Mouse (Mus musculus) ES-E14 (cell line): ENCODE data around the gene Gal3st2. TPM values are rescaled to one million over a fixed set of nuclear protein-coding genes. Genes with fewer than 3 reads are reported as not detected.
"Not testable (repeated sequence)": the region's sequence is repeated elsewhere in the genome, so short reads cannot be mapped to it uniquely, and the experiment has no call there.

Experiments
- DNase-seq: peaks from one replicate; pipeline ENCODE4 v3.0.0-alpha.2; 2013; ENCODE audit warnings: low read depth, low spot score
- H3K27ac ChIP-seq: 2 replicates; pipeline ENCODE4 v1.5.1; 2012; ENCODE audit warnings: low read depth, mild to moderate bottlenecking, low read length, moderate library complexity, mixed read lengths; ENCODE audit not compliant: poor library complexity, insufficient read depth, severe bottlenecking
- H3K36me3 ChIP-seq: 2 replicates; pipeline ENCODE4 v1.6.1; 2012; ENCODE audit warnings: mild to moderate bottlenecking, low read length, moderate library complexity, mixed read lengths; ENCODE audit not compliant: control insufficient read depth, poor library complexity, insufficient read depth, severe bottlenecking
- H3K4me1 ChIP-seq, 2 experiments: fragments of 150-350 bp in 1 of 2; sonication (generic) in 1 of 2; 2 replicates each; pipeline ENCODE4 v1.6.1; 2012; ENCODE audit warnings: low read length in 2 of 2, mild to moderate bottlenecking in 1 of 2, mixed read lengths in 1 of 2; ENCODE audit not compliant: control insufficient read depth in 2 of 2, insufficient read depth in 2 of 2, poor library complexity in 1 of 2
- H3K4me3 ChIP-seq, 2 experiments: fragments of 150-350 bp in 1 of 2; sonication (generic) in 1 of 2; 2 replicates each; pipeline ENCODE4 v1.5.1; 2012; ENCODE audit warnings: low read length in 2 of 2, low read depth in 1 of 2, mild to moderate bottlenecking in 1 of 2, mixed read lengths in 1 of 2; ENCODE audit not compliant: insufficient read depth in 1 of 2, poor library complexity in 1 of 2, severe bottlenecking in 1 of 2
- H3K9ac ChIP-seq: 2 replicates; pipeline ENCODE4 v1.6.1; 2012; ENCODE audit warnings: low read depth, mild to moderate bottlenecking, low read length, mixed read lengths; ENCODE audit not compliant: poor library complexity, insufficient read depth, severe bottlenecking
- H3K9me3 ChIP-seq: fragments of 150-350 bp; sonication (generic); 2 replicates; pipeline ENCODE4 v1.6.1; 2012; ENCODE audit warnings: low read depth, mild to moderate bottlenecking, low read length; ENCODE audit not compliant: control insufficient read depth, insufficient read depth
- CHD2 ChIP-seq: IDR thresholded peaks from 2 replicates; pipeline ENCODE4 v1.6.1; 2014; ENCODE audit warnings: mild to moderate bottlenecking, low read depth, low read length, inconsistent platforms
- HCFC1 ChIP-seq: IDR thresholded peaks from 2 replicates; pipeline ENCODE4 v1.6.1; 2012; ENCODE audit warnings: low read length, inconsistent platforms, borderline replicate concordance; ENCODE audit not compliant: insufficient read depth
- MAFK ChIP-seq: IDR thresholded peaks from 2 replicates; pipeline ENCODE4 v1.6.1; 2014; ENCODE audit warnings: mild to moderate bottlenecking, low read depth, low read length, inconsistent platforms; ENCODE audit not compliant: insufficient read depth
- ZC3H11A ChIP-seq: IDR thresholded peaks from 2 replicates; pipeline ENCODE4 v1.6.1; 2012; ENCODE audit warnings: low read depth, mild to moderate bottlenecking, inconsistent platforms, low read length, borderline replicate concordance
- ZNF384 ChIP-seq: IDR thresholded peaks from 2 replicates; pipeline ENCODE4 v1.6.1; 2012; ENCODE audit warnings: low read depth, low read length, inconsistent platforms
- in situ Hi-C, 2 experiments: fragments of 600-800 bp; cut with MboI; formaldehyde crosslinking; loops; one replicate each; pipeline ENCODE4 v1.15.1; 2025; ENCODE audit warnings: low sequenced_read_pairs in 2 of 2, inconsistent platforms in 1 of 2; ENCODE audit not compliant: unreplicated experiment in 2 of 2
- total RNA-seq: library from RNA; depleted of rRNA; stranded (reverse); fragments of 300-350 nt; gene quantifications from 2 replicates; pipeline ENCODE4 v1.2.3, GENCODE M21; 2012; rRNA removed

Gal3st2 gene
- total RNA-seq: not detected in 2 replicates

GRCm38 (mm10) chr1:93861048-93861447, at the start of gene Gal3st2:
Gal3st2 (plus strand) TSS chr1:93861306.
- in situ Hi-C loops, H3K36me3 ChIP-seq, DNase-seq, H3K9ac ChIP-seq, H3K4me1 ChIP-seq, H3K27ac ChIP-seq, H3K4me3 ChIP-seq, H3K9me3 ChIP-seq: not testable (repeated sequence)

GRCm38 (mm10) chr1:93811495-93812039, 49.5 kb upstream of the Gal3st2 start:
- TF ChIP-seq ZC3H11A (no peak), MAFK (no peak), ZNF384 (no peak), CHD2 (no peak), HCFC1 (no peak)
- in situ Hi-C loops: no loop called here
- no peak for DNase-seq
- Histone ChIP-seq H3K36me3 (peaks cover 65% of the 10 kb centered on the region), H3K4me1 (no peaks in the 10 kb centered on the region), H3K27ac (no peak overlapping the region), H3K9me3 (no peaks in the 10 kb centered on the region), H3K9ac (no peak overlapping the region), H3K4me3 (no peak overlapping the region)

- in situ Hi-C loops: no loop called here
These were observed 43.1 kb upstream of the Gal3st2 start for GRCm38 (mm10) chr1:93817823-93818532.

GRCm38 (mm10) chr1:93818722-93819121, 42.4 kb upstream of the Gal3st2 start:
- in situ Hi-C loops: no loop called here
- H3K9ac ChIP-seq: no peak overlapping the region
- H3K27ac ChIP-seq: peak overlapping the region; percentile 3; the same call in 1 of the 2 replicates
- TF ChIP-seq HCFC1: no peak
- TF ChIP-seq ZNF384: no peak
- TF ChIP-seq MAFK: no peak
- no peak for TF ChIP-seq ZC3H11A
- no peak for TF ChIP-seq CHD2
- H3K4me1 ChIP-seq: no peaks in the 10 kb centered on the region
- H3K4me3 ChIP-seq: no peak overlapping the region
- H3K36me3 ChIP-seq: peaks cover 62% of the 10 kb centered on the region
- H3K9me3 ChIP-seq: no peaks in the 10 kb centered on the region
- DNase-seq: no peak

More at GRCm38 (mm10) chr1:93817823-93818532, 43.1 kb upstream of the Gal3st2 start:
- Histone ChIP-seq H3K4me3 (no peak overlapping the region), H3K27ac (no peak overlapping the region), H3K9ac (no peak overlapping the region), H3K4me1 (no peaks in the 10 kb centered on the region), H3K36me3 (peaks cover 68% of the 10 kb centered on the region), H3K9me3 (no peaks in the 10 kb centered on the region)
- TF ChIP-seq MAFK: no peak
- no peak for TF ChIP-seq ZC3H11A
- no peak for TF ChIP-seq CHD2
- no peak for TF ChIP-seq HCFC1
- TF ChIP-seq ZNF384: no peak
- no peak for DNase-seq
